Mouse (Mus musculus): ENCODE measurements around the gene Panx2.

Panx2 gene

DNA sequence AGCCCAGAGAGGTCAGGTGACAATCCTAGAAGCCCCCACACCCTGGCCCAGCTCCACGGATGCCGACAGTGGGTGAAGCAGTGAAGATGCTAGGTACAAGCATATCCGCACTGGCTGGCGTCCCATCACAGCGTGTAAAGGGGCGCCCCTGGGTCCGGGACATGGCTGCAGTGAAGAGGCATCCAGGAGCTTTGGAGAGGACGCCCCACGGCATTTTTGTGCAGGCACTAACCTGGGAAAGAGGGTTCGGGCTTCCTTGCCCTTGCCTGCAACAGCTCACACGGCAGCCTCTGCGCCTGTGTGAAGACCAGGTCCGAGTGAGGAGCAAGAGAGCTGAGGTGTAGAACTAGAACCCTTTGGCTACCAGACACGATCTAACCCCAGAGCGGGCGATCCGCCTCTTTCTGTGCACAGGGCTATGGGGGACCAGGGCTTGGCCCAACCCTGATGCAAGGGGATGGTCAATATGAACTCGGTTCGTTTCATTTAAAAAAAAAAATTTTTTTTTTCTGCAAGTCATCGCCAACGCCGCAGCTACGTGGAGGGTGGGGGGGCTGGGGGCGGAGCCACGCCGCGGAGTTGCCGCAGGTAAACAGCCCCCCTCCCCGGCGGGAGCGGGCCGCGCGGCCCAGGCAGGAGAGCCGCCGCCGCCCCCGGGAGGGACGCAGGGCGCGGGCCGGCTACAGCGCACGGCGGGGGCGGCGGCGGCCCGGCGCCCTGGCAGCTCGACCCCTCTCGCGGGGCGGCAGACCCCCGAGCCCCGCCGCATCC, at the start of gene Panx2:
Gene Panx2 (plus strand): TSS at position 574 of the 771 bp plus-strand sequence.
- DNase-seq (ENCODE audit: low spot score), result no peak

DNA sequence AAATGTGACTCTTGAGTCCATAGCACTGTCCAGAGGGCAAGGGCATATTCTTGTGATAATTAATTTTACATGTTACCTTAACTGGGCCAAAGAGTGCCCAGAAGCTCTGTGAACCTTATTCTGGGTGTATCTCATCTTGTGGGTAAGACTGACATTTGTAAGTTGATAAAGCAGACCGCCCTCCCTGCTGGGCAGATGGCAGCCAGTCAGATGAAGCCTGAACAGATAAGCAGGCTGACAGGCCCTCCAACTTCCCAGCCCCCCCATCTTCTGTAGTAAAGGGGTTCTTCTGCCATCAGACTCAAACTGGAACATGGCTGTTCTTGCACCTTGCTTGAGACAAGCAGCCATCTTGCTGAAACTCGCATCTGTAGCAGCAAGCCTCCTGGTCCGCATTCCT, 42.8 kb upstream of the Panx2 start:
- DNase-seq (ENCODE audit: low spot score), result no peak

DNA sequence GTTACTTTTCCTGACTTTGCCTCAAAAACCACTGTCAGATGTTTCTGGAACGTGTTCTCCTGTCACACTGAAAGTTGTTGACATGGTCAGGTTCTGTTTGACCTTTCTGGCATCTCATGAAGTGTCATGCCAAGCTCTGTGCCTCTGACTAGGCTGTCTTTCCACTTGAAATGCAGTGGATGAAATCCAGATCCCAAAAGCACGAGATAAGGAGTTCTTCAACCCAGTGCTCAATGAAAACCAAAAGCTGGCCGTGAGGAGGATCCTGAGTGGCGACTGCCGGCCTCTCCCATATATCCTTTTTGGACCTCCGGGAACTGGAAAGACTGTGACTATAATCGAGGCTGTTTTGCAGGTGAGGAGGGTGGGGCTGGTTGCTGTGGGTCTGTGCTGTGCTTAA, 39.4 kb upstream of the Panx2 start:
- no peak for DNase-seq (ENCODE audit: low spot score)

DNA sequence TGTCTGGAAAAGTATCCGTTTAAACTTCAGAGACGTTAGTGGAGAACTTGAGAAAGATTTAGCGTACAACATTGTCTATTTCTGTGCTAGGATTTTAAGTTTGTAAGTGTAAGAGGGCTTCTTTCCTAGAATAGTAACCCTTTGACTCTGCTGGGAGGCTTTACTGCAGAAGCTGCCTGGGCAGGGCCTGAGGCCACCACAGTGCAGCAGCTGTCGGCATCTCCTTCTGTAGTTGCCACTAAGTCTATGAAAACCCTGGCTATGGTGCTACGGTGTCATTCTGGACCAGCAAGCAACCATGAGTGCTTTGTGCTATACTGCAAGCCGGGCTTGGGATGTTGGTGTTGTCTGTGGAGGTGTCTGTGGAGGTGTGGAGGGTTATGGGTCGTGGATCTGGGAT, 39.0 kb upstream of the Panx2 start:
- no peak for DNase-seq (ENCODE audit: low spot score)

DNA sequence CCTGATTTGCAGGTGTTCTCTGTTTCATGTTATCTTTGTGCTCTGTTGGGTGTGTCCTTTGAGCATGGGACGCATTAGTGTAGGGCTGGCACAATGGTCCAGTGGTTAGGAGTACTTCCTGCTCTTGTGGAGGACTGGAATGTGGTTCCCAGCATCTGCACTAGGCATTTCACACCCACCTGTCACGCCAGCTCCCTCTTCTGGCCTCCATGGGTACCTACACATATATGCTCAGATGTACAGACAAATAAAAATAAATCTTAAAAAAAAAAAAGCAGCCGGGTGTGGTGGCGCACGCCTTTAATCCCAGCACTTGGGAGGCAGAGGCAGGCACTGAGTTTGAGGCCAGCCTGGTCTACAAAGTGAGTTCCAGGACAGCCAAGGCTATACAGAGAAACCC, 15.2 kb upstream of the Panx2 start:
- no peak for DNase-seq (ENCODE audit: low spot score)

DNA sequence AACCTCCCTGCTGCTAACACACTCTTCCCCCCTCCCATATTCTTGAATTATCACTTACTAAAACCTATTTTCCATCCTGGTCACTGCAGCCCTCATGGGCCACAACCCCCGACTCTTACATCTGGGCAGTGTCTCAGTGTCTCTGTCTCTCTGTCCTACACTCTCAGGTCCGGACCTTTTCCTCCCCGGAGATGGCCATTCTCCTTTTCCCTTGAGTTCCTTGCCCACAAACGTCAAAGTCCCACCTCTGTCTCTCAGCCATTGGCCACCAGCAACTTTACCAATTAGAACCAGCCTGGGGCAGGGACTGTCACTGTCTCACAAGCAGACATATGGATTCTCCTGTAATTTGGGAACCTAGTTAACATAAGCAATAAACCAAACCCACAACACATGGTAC, 13.2 kb upstream of the Panx2 start:
- no peak for DNase-seq (ENCODE audit: low spot score)

DNA sequence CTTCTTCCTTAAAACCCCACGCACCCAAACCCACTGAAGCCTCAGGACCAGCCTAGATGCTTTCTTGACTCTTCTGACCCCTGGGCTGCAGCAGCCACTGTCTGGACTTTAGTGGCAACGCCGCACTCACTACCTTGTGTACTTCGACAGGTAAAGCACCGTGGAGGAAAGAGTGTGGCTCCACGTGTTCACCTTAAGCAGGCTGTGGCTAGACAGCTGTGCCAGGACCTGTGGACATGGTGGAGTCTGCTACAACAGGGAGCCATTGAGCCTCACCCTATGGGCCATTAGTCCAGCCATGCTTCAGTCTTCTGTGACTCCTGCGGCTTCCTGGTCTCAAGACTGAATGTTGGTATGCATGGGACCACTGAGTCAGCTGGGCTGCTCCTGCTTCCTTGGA, 4.9 kb upstream of the Panx2 start:
- DNase-seq (ENCODE audit: low spot score), result no peak

DNA sequence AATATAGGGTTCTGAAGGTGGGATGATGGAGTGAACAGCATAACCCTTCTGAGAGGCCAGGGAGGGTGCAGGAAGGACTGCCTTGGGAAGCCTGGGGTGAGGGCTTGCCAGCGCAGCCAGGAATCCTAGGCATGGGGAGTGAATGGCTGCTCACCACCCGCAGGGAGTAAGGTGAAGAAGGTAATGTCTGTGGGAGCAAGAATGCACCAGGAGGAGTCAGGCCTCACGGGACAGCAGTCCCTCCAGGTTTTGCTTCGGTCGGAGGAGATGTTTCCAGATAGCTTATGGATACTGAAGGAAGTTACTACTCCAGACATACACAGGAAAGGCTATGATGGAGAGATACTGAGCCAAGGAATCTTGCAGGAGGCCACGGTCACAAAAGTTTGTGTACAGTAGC, 798 bp upstream of the Panx2 start:
- DNase-seq (ENCODE audit: low spot score), result no peak

DNA sequence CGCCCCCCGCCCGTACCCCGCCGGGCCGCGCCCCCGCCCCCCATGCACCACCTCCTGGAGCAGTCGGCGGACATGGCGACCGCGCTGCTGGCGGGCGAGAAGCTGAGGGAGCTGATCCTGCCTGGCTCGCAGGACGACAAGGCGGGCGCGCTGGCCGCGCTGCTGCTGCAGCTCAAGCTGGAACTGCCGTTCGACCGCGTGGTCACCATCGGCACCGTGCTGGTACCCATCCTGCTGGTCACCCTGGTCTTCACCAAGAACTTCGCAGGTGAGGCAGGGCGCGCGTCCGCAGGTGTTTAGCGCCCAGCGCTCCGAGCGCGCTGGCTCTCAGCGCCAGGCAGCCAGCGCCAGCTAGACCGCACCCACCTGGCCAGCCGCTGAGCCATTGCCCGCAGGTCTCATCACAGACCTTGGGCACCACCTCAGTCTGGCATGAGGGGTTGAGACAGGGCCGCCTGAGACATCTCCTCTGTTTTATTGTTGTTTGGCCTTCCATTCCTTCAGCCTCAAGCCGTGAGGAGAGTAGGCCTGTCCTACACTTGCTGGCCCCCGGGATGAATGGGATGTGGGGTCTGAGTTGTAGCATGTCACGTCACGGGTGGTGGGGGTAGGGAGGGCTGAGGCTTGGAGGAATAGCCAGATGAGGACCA, 623 bp downstream of the Panx2 start:
- DNase-seq (ENCODE audit: low spot score), result no peak

DNA sequence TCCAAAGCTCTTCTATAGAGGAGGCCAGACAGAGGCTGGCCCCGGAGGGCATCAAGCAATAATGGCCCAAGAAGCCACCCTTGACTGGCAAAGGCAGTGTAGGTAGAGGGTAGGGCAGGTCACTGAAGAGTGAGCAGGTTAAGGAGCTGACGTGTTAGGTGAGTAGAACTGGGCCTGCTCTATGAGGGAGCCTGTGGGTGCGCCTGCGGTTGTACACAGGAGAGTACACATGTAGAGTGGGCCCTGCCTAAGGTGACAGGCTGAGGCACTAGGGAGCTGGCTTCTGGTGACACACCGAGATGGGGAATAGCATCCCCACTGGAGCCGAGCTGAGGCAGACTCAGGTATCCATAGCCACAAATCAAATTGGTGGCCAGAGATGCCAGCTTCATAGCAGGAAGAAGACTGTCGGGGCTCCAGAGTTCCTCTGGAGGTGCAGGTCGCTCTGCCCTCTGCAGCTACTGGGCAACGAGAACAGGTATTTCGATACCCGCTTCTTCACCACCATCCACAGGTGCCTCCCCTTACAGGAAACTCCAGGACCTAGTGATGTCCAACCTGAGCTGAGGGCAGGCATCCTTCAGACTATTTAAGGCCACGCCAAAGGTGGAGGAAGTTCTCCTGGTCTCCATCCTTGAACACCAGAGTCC, 1.4 kb downstream of the Panx2 start:
- no peak for DNase-seq (ENCODE audit: low spot score)

DNA sequence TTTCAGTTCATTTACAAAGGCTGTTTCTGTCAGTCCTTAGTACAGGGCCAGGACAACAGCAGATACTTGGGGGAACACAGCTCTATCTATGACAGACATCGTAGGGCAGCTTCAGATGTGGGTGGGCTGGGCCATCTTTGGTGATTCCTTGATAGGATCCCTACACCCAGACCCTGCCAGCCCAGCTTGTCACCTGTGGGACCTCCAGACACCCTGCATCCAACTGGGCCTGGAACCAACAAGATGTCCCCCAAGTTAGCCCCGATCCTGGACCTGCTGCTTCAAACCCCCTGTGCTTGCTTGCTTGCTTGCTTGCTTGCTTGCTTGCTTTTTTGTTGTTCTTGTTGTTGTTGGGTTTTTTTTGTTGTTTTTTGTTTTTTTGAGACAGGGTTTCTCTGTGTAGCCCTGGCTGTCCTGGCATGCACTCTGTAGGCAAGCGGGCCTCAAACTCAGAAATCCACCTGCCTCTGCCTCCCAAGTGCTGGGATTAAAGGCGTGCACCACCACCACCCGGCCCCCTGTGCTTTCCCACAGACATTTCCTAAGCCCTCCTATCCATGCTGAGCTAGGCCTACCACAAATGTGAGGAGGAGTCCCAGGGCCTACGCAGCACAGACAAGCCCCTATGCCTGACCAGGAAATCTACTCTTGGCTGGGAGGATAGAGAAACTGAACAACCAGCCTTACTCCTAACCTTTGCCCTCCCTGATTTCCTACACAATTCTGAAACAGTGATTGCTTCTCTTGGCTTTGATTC, 2.4 kb downstream of the Panx2 start:
- no peak for DNase-seq (ENCODE audit: low spot score)

DNA sequence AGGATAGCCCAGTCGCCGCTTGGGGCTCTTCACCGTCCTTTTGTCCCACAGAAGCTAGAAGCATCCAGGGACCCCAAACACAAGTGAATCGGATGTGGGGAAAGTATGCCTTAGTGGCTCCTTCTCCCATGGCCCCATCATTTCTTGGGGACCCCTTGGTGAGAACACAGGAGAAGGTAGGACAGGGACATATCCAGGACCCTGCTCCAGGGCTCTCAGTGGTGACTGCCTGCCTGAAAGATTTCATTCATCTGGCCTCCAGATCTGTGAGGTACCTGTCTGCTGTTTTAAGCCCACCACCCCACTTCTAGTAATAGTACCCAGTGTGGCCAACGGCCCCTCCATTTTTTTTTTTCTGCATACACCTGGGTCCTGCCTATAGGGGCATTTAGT, 3.0 kb downstream of the Panx2 start:
- no peak for DNase-seq (ENCODE audit: low spot score)

DNA sequence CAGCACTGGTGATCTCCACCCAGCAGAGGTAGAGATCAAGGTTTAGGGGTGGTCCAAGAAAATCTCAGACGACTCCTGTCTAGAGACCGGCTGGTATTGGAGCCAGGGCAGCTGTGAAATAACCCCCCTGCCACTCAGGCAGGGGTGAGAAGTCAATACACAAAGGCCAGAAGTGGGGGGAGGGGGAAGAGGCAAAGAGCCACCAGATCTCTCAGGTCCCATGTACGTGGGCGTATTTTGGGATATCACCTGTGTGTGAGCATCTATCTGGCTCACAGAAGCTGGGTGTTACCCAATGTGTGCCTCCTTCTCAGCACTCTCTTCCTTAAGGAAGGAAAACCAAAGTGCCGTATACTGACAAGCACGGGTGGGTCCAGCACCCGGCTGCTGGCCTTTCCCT, 3.5 kb downstream of the Panx2 start:
- DNase-seq (ENCODE audit: low spot score), result no peak

DNA sequence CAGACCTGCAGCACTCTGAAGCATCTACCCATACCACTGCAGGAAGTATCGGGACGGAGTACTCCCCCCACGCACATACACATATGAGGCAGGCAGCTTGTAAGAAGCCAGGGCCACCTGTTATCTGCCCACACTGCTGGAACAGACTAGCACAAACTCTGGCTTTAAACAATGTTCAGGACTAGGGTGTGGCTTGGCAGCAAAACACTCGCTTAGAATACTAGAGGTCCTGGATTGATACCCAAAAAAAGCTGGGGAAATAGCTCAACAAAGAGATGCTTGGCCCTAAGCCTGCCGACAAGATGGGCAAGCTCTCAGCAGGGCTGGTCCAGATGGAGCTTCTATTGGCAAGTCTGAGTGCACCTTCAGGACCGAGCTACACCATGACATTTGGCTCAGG, 4.0 kb downstream of the Panx2 start:
- no peak for DNase-seq (ENCODE audit: low spot score)

DNA sequence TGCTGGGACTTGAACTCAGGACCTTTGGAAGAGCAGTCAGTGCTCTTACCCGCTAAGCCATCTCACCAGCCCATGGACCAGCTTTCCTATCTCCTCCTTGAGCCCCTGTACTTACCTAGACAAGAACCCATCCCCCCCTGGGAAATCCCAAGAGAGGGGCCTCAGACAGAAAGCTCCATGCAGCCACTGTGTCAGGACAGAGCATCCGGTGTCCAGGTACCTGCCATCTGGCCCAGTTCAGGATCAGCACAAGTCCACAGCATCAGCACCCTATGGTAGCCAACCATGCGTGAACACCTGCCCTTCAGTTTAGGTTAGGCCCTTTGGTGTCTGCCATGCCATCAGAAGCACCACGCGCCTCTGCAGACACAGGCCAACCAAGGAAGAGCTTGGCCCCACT, 5.4 kb downstream of the Panx2 start:
- DNase-seq (ENCODE audit: low spot score), result no peak

DNA sequence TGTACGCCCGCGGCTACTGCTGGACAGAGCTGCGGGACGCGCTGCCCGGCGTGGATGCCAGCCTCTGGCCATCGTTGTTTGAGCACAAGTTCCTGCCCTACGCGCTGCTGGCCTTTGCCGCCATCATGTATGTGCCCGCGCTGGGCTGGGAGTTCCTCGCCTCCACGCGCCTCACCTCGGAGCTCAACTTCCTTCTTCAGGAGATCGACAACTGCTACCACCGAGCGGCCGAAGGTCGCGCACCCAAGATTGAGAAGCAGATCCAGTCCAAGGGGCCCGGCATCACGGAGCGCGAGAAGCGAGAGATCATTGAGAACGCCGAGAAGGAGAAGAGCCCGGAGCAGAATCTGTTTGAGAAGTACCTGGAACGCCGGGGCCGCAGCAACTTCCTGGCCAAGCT, 8.1 kb downstream of the Panx2 start:
- no peak for DNase-seq (ENCODE audit: low spot score)

DNA sequence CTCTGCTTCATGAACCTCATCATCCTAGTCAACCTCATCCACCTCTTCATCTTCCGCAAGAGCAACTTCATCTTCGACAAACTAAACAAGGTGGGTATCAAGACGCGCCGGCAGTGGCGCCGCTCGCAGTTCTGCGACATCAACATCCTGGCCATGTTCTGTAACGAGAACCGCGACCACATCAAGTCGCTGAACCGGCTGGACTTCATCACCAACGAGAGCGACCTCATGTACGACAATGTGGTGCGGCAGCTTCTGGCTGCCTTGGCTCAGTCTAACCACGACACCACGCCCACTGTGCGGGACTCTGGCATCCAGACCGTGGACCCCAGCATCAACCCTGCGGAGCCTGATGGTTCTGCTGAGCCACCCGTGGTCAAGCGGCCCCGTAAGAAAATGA, 8.7 kb downstream of the Panx2 start:
- no peak for DNase-seq (ENCODE audit: low spot score)

DNA sequence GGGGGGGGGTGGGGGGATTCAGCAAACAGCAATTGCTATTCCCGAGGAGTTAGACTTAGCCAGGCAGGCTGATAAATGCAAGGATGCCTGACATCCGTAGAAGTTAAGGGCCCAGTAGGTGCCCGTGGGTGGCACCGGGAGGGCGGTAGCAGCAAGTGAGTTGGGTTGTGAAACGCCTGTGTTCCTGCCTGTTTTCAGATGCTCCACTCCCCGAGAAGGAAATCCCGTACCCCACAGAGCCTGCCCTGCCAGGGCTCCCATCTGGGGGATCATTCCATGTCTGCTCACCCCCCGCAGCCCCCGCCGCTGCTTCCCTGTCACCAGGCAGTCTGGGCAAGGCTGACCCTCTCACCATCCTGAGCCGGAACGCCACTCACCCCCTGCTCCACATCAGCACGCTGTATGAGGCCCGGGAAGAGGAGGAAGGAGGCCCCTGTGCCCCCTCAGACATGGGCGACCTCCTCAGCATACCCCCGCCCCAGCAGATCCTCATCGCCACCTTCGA, 9.9 kb downstream of the Panx2 start:
- DNase-seq (ENCODE audit: low spot score), result no peak

DNA sequence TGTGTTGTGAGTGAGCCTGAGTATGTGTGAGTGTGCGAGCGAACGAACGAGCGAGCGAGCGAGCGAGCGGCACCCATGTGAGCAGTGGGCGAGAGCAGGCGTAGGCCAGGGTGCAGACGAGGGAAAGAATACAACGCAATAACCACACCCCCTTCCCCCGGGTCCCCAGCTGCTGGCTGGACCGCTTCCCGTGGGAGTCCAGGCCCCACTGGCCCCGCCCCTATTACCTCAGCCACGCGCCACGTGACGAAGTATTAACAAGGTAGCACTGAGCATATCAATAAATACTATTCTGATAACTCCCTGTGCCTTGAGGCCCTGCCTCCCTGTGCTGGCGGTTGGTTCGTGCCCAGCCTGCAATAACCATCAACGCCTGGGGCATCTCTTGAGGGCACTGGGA, 11.1 kb downstream of the Panx2 start:
- no peak for DNase-seq (ENCODE audit: low spot score)

DNA sequence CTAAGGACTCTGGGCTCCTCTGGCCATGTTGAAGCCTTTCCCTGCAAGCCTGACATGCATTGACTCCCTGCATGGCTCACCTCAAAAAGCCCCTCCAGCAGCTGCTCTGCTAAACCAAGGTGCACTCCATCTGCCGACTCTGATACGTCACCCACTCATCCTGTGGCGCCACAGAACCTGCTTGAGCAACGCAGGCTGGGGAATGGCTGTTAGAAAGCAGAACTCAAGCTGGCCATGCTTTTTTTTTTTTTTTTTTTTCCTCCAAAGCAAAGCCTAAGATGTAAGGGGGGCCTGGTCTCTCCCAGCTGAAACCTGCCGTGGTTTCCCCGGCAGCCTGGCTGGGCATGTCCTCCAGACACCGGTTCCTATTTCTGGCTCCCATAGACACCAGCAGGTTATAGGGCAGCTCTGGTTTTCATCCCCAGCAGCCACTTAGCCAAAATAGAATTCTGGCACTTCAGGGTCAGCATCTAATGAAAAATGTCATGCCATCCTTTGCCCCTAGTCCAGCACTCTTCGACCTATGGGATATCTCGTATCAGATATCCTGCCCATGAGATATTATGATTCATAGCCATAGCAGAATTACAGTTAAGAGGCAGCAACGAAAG, 14.6 kb downstream of the Panx2 start:
- DNase-seq (ENCODE audit: low spot score), result no peak

DNA sequence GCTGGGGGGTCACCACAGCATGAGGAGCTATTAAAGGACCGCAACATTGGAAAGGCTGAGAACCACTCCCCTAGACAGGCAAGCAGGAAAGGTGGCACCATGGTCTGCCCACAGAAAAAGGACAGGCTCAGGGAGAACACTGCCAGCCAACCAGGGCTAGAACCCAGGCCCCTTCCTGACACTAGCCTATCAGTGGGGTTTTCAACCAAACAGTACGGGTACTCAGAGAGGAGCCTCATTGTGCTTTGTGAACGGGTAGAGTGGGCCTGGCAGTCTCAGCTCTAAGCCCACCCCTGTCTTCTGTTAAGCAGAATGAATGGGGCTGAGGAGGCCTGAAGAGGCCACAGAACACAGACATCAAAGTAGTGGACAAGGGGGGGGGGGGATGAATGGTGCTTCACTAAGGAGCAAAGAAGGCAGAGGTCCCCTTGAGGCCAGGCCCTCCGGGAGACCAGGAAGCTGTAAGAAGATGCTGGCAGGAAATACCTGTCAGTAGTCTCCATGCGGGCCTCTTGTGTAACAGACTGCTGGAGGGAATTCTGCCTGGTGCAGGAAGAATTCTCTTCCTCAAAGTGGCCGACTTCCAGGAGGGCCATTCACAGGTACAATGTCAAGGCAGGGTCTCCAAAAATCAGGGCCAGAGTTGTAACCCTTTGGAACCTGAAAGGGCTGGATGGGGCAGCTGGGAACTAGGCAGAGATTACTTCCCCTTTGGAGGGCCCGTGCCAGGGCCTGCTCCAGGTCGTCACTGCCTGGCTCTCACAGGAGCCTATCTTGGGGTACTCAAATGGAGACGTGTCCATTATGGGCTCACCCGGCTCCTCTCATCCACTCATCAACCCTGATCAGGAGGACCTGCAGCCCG, 15.3 kb downstream of the Panx2 start, which contains the start of gene Trabd:
Gene Trabd (plus strand): TSS at position 512 of the 865 bp plus-strand sequence.
- DNase-seq (ENCODE audit: low spot score), result no peak
